Mouse (Mus musculus) liver, embryonic 14.5 days (tissue): ENCODE results near the gene Zdhhc9.

ENCODE experiments used
- CTCF ChIP-seq: IDR thresholded peaks from 2 replicates; pipeline ENCODE4 v1.5.1; 2016; ENCODE audit warnings: antibody characterized with exemption, low read depth, control low read depth
- EP300 ChIP-seq: IDR thresholded peaks from 2 replicates; pipeline ENCODE4 v1.6.1; 2016; ENCODE audit warnings: antibody characterized with exemption, low read depth

DNA sequence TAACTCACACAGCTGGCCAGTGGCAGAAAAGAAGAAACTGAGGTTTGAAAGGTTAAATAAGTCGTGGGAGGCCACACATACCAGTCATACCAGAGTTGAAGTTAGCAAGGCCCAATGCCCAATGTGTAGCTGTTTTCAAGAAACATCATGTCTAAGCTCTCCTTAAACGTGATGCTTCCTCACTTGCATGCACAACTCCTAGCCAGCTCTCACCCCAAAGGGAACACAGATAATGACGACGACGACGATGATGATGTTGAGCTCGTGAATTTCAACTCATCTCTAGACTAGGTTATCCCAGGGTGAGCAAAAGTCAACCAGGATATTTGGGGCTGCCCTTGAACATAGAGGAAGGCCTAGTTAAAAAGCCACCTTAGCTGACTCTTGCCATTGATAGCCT is 56.6 kb downstream of the Zdhhc9 start:
- no peak for TF ChIP-seq EP300
- no peak for TF ChIP-seq CTCF
